Mouse (Mus musculus): ENCODE data around the gene Cald1. TPM values are rescaled to one million over a fixed set of nuclear protein-coding genes. Genes with fewer than 3 reads are reported as not detected.

Cald1 gene
- polyA plus RNA-seq, 1 experiment from 2014 or later: 297 TPM

- Histone ChIP-seq H3K36me3 (ENCODE audit: insufficient read depth) (no peaks in the 10 kb centered on the region), H3K4me3 (ENCODE audit: low read depth, low read length) (peak overlapping the region; percentile 56), H3K27me3 (ENCODE audit: insufficient read depth, low read length) (no peaks in the 10 kb centered on the region), H3K27ac (ENCODE audit: low read depth) (peak overlapping the region; percentile 91), H3K9me3 (ENCODE audit: low read depth, low read length) (no peaks in the 10 kb centered on the region), H3K9ac (peak overlapping the region; percentile 74), H3K4me2 (peak overlapping the region; percentile 63), H3K4me1 (ENCODE audit: insufficient read depth) (peaks cover 12% of the 10 kb centered on the region; the same call in 1 of the 2 replicates)
- 21% methylated on average over 9 of the region's 9 CpGs for WGBS
- ATAC-seq (ENCODE audit: insufficient read depth): no peak
- TF ChIP-seq CTCF (IDR thresholded peaks at IDR 0.05; ENCODE audit: low read depth): no peak
- DNase-seq: no peak
Measured at GRCm38 (mm10) chr6:34599171-34599570, 871 bp downstream of the Cald1 start.

GRCm38 (mm10) chr6:34599631-34600111 is 1.4 kb downstream of the Cald1 start:
- H3K4me2 ChIP-seq: peak overlapping the region; percentile 63

GRCm38 (mm10) chr6:34600850-34601249 is 2.5 kb downstream of the Cald1 start:
- Histone ChIP-seq H3K4me2 (peak overlapping the region; percentile 63), H3K9ac (no peak overlapping the region), H3K36me3 (ENCODE audit: insufficient read depth) (no peaks in the 10 kb centered on the region), H3K4me3 (ENCODE audit: low read depth, low read length) (peak overlapping the region; percentile 56; the same call in 1 of the 2 replicates), H3K4me1 (ENCODE audit: insufficient read depth) (peaks cover 27% of the 10 kb centered on the region), H3K9me3 (ENCODE audit: low read depth, low read length) (no peaks in the 10 kb centered on the region), H3K27me3 (ENCODE audit: insufficient read depth, low read length) (no peaks in the 10 kb centered on the region), H3K27ac (ENCODE audit: low read depth) (no peak overlapping the region)
- TF ChIP-seq CTCF (IDR thresholded peaks at IDR 0.05; ENCODE audit: low read depth): no peak
- WGBS: 64% methylated on average over 4 of the region's 4 CpGs
- ATAC-seq (ENCODE audit: insufficient read depth) (no peak), DNase-seq (no peak)

More at GRCm38 (mm10) chr6:34599631-34600111, 1.4 kb downstream of the Cald1 start:
- no peaks in the 10 kb centered on the region for H3K9me3 ChIP-seq (ENCODE audit: low read depth, low read length)
- DNase-seq (peak; percentile 77), ATAC-seq (ENCODE audit: insufficient read depth) (peak; percentile 37; the same call in 1 of the 2 replicates)
- H3K4me1 ChIP-seq (ENCODE audit: insufficient read depth): peaks cover 17% of the 10 kb centered on the region
- no peak for TF ChIP-seq CTCF (IDR thresholded peaks at IDR 0.05; ENCODE audit: low read depth)
- H3K4me3 ChIP-seq (ENCODE audit: low read depth, low read length): peak overlapping the region; percentile 56
- WGBS: 16% methylated on average over 10 of the region's 10 CpGs
- H3K9ac ChIP-seq: peak overlapping the region; percentile 74
- no peaks in the 10 kb centered on the region for H3K27me3 ChIP-seq (ENCODE audit: insufficient read depth, low read length)
- no peaks in the 10 kb centered on the region for H3K36me3 ChIP-seq (ENCODE audit: insufficient read depth)
- peak overlapping the region; percentile 91 for H3K27ac ChIP-seq (ENCODE audit: low read depth)

GRCm38 (mm10) chr6:34602091-34602490 is 3.8 kb downstream of the Cald1 start:
- Histone ChIP-seq H3K4me1 (ENCODE audit: insufficient read depth) (peaks cover 23% of the 10 kb centered on the region), H3K27ac (ENCODE audit: low read depth) (peak overlapping the region; percentile 6; the same call in 1 of the 2 replicates), H3K4me3 (ENCODE audit: low read depth, low read length) (no peak overlapping the region), H3K4me2 (peak overlapping the region; percentile 27), H3K9ac (no peak overlapping the region), H3K36me3 (ENCODE audit: insufficient read depth) (no peaks in the 10 kb centered on the region), H3K9me3 (ENCODE audit: low read depth, low read length) (no peaks in the 10 kb centered on the region), H3K27me3 (ENCODE audit: insufficient read depth, low read length) (no peaks in the 10 kb centered on the region)
- ATAC-seq (ENCODE audit: insufficient read depth) (no peak), DNase-seq (no peak)
- 66% methylated on average over 2 of the region's 2 CpGs for WGBS
- no peak for TF ChIP-seq CTCF (IDR thresholded peaks at IDR 0.05; ENCODE audit: low read depth)

GRCm38 (mm10) chr6:34606407-34606806 is 8.1 kb downstream of the Cald1 start:
- 18% methylated on average over 4 of the region's 4 CpGs for WGBS
- H3K9me3 ChIP-seq (ENCODE audit: low read depth, low read length): no peaks in the 10 kb centered on the region
- no peak overlapping the region for H3K9ac ChIP-seq
- H3K4me2 ChIP-seq: 0 out of 2 replicates have a peak overlapping the region, but pooled peaks have one; percentile 2
- no peaks in the 10 kb centered on the region for H3K27me3 ChIP-seq (ENCODE audit: insufficient read depth, low read length)
- TF ChIP-seq CTCF (IDR thresholded peaks at IDR 0.05; ENCODE audit: low read depth): no peak
- DNase-seq (peak; percentile 79), ATAC-seq (ENCODE audit: insufficient read depth) (no peak)
- H3K27ac ChIP-seq (ENCODE audit: low read depth): peak overlapping the region; percentile 81
- peaks cover 48% of the 10 kb centered on the region for H3K4me1 ChIP-seq (ENCODE audit: insufficient read depth)
- no peak overlapping the region for H3K4me3 ChIP-seq (ENCODE audit: low read depth, low read length)
- no peaks in the 10 kb centered on the region for H3K36me3 ChIP-seq (ENCODE audit: insufficient read depth)

- peak; percentile 42; the same call in 1 of the 2 replicates for ATAC-seq (ENCODE audit: insufficient read depth)
- Histone ChIP-seq H3K4me1 (ENCODE audit: insufficient read depth) (peaks cover 57% of the 10 kb centered on the region), H3K4me3 (ENCODE audit: low read depth, low read length) (no peak overlapping the region), H3K9ac (no peak overlapping the region), H3K27ac (ENCODE audit: low read depth) (peak overlapping the region; percentile 93), H3K36me3 (ENCODE audit: insufficient read depth) (no peaks in the 10 kb centered on the region), H3K27me3 (ENCODE audit: insufficient read depth, low read length) (no peaks in the 10 kb centered on the region), H3K9me3 (ENCODE audit: low read depth, low read length) (no peaks in the 10 kb centered on the region), H3K4me2 (no peak overlapping the region)
- no peak for TF ChIP-seq CTCF (IDR thresholded peaks at IDR 0.05; ENCODE audit: low read depth)
- 72% methylated on average over 3 of the region's 3 CpGs for WGBS
- DNase-seq: peak; percentile 63
Measured at GRCm38 (mm10) chr6:34608603-34609002, 10.3 kb downstream of the Cald1 start.

- Histone ChIP-seq H3K9ac (peak overlapping the region; percentile 10; the same call in 1 of the 2 replicates), H3K4me2 (peak overlapping the region; percentile 48), H3K36me3 (ENCODE audit: insufficient read depth) (no peaks in the 10 kb centered on the region), H3K27ac (ENCODE audit: low read depth) (peak overlapping the region; percentile 93), H3K4me1 (ENCODE audit: insufficient read depth) (peaks cover 45% of the 10 kb centered on the region), H3K4me3 (ENCODE audit: low read depth, low read length) (no peak overlapping the region), H3K27me3 (ENCODE audit: insufficient read depth, low read length) (no peaks in the 10 kb centered on the region), H3K9me3 (ENCODE audit: low read depth, low read length) (no peaks in the 10 kb centered on the region)
- DNase-seq (peak; percentile 86), ATAC-seq (ENCODE audit: insufficient read depth) (peak; percentile 84)
- WGBS: 11% methylated on average over 24 of the region's 24 CpGs
- no peak for TF ChIP-seq CTCF (IDR thresholded peaks at IDR 0.05; ENCODE audit: low read depth)
Measured at GRCm38 (mm10) chr6:34609892-34610829, 11.9 kb downstream of the Cald1 start.
